Mouse (Mus musculus) cerebellum, adult (tissue): Measurements from ENCODE around the gene Arhgap22.

Experiments
- ATAC-seq: cut with Nextera tagmentation; 2 replicates; pipeline ENCODE4 v1.9.2; 2017; ENCODE audit warnings: mild to moderate bottlenecking, moderate library complexity, mixed read lengths; ENCODE audit not compliant: insufficient number of reproducible peaks, low FRiP score, low TSS enrichment

Gene Arhgap22

DNA sequence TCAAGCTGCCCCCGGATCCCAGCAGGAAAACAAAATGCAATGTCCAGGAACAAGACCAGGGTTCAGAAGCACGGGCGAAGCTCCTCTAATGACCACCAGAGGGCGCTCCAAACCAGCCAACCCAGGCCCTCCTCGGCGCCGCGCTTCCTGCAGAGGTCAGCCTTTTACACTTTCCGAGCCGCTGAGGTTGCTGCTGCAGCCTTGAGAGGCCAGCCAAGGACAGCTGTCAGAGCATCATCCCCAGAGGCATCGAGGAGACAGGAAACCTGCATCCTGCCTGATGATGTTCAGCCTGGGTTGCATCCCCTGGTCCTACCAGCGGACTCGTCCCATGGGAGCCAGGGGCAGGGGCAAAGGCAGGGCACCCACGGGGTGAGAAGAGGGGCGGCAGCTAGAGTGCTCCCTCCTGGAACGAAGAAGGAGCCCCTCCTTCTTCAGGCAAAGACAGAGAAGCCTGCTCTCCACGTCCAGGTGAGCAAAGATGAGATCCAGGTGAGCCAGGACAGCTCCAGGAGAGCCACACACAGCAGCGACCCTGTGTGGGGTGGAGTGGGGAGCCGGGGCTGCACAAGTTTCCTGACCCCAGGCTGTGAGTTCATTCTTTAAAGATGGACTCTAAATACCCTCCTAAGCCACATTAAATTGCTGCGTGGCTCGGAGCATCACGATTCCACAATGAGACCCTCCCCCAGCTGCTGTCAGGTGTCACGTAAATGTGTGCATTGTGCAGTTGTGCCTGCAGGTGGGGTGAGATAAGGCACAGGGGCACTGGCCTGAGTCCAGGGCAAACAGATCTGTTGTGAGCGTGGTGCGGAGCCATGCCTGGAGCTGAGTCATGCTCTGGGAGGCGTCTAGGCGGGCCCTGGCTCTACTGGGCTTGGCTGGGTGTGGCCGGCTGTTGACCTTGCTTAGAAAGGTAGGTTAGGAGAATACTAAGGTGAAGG is at the start of gene Arhgap22:
TSS of gene Arhgap22 (plus strand) at position 204 of the 944 bp plus-strand sequence.
- ATAC-seq: peak; percentile 71

DNA sequence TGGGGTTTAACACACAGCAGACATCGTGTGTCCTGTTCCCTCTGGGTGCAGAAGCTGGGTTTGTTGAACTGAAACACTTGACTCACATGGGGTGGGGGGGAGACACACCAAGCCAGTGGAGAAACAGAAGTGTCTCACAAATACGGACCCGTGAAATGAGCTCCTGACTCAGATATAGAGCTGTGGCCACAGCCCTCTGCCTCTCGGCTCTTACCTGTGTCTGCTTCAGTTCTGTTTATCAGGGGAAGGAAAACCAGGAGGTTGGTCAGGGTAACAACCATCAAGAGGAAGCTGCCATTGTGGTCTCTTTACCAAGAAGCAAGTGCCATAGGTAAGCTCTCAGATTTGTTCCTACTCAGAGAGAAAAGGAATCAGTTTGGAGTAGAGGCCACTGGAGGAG is 45.1 kb upstream of the Arhgap22 start:
- ATAC-seq: no peak

DNA sequence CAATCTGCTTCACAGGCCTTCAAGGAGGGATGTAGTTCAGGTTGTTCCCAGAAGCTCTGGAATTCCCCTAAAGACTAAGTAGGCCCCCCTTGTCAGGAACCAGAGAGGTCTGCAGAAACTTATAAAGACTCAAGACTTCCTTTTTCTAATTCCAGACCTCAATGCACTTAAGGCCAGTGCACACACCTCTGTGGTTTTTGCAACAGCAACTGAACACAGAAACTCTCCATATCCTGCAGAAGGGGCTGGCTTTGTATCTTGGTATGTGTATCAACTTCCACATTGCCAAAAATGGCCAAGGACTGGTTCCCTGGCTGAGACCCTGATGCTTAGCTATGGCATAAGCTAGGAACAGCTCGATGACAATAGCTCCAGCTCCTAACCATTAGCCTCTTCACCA is 41.9 kb upstream of the Arhgap22 start:
- ATAC-seq: no peak

DNA sequence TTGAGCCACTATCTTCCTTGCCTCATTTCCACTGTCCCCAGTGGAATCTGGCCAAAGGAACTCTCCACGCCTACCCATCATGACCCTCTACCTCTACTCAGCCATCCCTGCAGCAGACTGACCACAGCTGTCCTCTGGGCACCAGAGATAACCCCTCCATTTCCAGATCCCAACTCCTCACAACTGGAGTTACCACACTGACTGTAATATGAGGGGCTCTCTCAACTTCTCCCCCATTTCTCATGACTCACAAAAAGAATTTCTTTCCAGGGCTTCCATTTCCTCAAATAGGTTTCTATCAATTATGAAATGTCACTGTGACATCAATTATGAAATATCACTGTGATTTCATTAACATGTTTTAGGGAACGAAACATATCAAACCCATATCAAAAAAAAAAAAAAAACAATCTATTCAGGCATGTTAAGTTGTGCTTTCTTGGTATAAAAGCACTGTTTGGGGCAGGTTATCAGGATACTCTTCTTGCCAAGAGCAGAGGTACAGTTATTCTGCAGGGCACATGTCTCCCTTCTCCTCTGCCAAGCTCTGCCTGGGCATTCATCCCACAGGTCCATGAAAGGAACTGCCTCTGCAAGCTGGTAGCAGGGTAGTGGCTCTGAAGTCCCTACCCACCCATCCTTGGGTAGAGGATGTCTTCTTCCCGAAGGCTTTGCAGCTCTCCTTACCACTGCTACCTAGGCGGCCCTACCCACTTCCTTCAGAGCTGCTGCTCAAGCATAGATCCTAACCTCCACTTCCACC is 38.6 kb upstream of the Arhgap22 start:
- ATAC-seq: no peak; the same call in 1 of the 2 replicates

DNA sequence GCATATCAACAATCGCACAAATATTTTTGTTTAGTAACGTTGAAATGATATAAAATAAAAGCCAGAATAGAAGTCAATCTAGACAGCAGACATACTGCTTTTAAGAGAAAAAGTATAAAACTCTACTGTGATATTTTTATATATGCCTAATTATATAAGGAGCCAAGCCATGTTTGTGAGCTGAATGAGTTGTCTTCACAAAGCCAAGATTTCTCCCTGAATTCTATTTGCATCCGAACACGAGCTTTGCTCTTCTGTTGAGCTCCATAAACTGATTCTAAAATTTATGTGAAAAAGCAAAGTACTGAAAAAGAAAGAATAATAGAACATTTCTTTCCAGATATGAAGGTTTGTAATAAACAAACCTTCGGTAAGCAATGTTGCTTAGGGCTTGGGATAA is 33.7 kb upstream of the Arhgap22 start:
- no peak for ATAC-seq

DNA sequence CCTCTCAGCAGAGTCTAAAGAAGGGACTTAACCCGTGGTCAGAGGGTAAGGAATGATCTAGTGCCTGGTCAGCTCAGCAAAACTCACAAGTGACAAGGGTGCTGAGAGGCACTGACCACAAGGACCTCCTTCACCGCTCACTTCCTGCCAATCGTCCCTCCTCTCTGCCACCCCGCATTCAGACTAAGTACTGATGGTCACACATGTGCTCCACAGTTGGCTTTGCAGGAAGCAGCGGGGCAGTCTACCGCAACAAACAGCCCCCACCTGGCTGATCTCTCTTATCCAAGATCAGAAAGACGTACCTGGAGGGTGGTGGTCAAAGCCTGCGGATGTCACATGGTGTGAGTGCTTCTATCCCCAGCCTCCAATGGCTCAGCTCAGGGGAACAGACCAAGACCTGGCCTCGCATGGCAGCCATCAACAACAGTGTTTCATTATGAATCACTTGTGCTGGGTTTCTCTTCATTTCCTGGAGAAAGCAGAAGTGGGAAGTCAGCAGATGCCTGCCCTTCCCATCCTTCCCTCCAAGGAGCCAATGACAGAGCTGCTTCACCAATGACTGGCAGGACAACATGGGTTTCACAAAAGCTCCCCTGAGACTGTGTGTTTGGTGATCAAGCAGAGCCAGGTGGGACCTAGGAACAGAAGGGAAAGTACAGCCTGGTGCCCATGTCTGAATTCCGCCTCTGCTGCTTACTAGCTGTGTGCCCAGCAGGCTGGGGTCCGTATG is 28.6 kb upstream of the Arhgap22 start, which contains the start of gene Wdfy4:
TSS of gene Wdfy4 (minus strand) at position 441 of the 733 bp plus-strand sequence.
- no peak for ATAC-seq

DNA sequence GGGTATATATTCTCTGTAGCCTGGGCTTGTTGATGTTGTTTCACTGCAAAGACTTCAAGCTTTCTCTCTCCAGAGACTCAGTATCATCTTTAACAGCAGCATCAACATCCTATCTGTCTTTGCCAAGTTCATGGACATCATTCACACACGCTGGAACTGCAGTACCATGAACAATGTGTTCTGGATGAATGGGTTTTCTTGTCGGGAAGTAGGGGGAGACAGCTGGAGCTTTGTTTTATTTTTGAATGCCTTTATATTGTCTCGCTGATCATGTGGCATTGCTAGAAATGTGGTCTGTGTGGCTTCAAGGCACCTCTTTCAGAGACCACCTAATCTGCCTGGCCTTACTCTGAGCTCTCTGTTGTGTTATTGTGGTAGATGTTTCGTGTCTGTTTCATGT is 26.6 kb upstream of the Arhgap22 start:
- no peak for ATAC-seq

DNA sequence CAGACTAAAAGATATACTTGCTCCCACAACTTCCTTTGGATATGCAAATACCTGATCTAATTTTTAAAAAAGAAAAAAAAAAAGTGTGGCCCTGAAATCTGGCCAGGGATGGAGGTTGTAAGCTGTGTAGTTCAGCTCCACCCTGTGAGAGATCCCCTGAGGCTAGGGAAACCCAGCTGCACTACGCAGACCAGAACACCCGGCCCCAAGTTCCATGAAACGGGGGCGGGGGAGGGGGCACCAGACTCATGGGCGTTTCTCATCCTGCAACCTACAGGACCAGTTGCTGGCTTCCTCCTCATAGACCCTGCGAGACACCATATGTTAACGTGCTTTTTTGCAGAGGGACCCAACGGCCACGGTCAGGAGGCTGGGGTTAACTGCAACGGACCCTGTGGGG is 24.6 kb upstream of the Arhgap22 start:
- no peak for ATAC-seq

DNA sequence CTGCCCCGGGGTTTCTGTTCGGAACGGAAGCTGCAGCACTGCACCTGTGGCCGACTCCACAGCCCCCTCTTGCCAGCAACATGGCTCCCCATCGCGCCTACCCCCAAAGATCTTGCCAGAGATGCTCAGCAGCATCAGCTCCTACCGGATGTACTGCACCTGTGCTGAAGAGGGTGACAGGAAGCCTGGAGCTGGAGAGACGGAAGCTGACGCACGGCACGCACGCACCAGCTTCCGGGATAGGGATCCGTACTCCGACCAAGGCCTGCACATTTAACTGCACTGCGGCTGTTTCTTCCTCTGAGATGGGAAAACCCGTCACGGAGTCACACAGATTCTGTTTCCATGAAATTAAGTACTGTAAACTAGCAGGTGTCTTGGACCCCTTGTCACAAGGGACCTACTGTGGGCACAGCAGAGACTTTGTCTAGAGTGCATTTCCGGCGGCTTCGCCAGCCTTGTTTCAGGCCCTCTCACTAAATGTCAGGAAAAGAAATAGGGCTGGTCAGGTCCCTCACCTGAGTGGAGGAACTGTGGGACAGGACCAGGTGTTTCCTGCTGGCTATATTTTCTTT is 23.9 kb upstream of the Arhgap22 start:
- ATAC-seq: no peak; the same call in 1 of the 2 replicates

DNA sequence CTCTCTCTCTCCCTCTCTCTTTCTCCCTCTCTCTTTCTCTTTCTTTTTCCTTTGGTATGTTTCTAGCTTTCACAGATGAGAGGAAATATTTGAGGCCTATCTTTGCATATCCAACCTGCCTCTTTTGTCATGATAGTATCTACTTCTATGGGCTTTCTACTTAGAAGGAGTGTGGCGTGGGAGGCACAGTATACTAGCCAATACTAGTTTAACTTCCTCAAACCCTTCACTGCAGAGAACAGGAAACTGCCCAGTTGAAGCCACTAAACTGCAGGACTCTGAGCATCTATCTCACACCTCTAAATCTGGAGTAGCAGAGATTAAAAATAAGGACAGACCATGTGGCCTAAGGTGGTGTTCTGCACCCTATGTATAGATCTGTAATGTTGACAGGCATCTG is 23.2 kb upstream of the Arhgap22 start:
- no peak for ATAC-seq

DNA sequence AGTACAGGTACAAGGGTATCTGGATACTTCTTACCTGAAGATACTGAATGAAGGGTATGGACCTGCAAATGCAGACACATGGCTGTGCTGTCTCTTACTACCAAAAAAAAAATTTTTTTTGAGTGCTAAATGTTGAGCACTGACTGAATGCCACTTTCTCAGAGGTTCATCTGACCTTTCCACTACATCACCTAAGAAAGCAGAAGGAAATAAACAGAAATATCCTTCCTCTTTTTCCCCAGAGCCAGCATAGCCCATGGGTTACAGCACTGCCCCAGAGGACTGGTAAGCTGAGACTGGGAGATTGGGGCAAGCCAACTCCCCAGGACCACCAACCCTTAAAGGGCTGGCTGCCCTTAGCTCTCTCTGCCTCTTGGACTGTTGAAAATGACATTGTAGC is 20.1 kb upstream of the Arhgap22 start:
- ATAC-seq: no peak

DNA sequence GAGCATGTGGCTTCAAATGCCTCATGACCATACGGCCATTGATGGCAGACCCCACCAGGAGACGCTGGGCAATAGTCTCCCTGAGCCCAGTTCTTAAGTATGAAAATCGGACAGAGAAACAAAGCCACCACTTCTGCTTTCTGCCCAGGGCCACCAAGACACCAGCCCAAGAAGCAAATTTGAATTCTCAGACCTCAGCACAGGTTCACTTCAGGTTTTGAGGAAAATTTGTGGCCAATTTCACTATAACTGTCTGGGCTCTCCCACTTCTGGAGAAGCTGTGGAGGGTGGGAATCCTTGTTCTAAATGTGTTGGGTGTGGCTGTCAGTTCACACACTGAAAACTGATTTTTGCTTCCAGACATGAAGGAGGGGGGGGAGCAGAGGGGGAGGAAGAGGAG is 19.6 kb upstream of the Arhgap22 start:
- ATAC-seq: no peak

DNA sequence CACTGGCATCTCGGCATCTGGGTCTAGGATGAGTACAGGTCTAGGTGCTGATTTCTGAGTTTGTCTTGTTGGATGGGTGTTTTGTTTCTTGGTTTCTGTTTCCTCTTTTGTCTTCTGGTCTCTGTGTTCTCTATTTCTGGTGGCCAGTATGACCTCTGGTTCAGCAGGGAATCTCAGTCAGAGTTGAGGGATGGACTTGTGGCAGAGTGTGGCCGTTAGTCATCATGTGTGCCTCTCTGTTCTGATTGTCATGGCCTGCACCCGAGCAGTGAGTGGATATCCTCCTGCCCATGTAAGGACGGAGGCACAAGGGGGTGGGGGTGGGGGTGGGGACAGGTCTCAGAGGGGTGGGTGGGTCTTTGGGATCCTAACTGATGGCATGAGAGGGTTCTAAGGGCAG is 11.7 kb upstream of the Arhgap22 start:
- ATAC-seq: no peak

DNA sequence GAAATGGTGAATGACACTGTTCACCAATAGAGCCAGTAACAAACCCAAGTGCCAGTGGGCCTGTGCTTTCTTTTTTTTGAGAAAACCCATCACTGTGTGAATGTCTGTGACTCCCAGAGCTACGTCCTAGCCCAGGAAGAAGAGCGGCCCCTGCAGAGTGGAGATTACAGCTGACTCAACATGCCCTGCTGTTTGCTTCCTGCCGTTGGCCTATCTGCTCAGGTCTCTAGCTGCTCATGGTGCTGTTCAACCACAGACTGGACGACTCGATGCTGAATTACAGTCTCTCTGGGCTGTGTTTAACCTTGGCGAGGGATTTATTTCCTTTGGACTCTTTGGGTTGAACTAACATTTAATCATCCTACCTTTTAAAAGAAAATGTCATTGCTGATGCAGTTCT is 10.9 kb upstream of the Arhgap22 start:
- no peak for ATAC-seq

DNA sequence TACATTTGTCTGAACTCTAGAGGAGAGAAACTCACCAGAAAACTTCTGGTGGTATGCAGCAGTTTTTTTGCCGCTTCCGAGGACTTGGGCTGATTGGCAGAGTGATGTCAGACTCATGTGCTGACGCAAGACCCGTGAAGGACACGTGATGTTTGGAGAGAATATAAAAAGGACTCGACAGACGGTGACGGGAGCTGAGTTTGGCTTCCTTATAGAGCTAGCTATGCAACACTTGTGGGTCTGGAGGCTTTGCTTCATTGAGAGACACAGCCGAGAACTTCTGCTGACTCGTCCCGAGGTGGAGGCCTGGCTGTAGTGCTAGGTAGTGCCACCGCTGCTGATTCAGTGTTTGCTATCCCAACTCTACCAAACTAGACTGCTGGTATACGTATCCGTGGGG is 10.0 kb upstream of the Arhgap22 start:
- ATAC-seq: no peak

DNA sequence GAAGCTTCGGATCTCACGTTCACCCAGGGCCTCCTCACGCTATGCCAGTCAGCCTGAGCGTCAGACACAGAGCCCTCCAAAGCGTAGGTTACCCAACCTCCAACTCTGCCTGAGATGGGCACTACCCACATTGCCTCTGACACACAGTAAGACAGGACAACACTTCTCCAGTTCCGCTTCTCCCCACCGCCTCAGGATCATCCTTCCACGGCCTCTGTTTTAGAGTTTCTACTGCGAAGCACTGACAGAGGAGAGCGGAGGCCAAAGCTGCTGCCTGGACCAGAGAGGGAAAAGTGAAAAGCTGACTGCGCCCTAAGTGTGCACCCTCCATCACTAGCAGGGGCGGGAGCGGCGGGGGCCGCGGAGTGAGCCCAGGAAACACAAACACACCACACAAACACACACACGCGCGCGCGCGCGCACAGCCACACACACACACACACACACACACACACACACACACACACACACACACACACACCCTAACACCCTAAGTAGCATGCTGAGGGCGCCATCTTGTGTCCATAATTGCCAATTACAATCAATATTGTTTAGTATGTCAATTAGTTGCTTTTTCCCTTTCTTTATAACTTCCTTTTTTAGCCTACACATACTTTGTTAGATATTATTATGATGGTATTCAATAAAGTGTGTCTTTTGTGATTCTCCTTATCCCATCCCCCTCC is 8.4 kb upstream of the Arhgap22 start:
- ATAC-seq: no peak

DNA sequence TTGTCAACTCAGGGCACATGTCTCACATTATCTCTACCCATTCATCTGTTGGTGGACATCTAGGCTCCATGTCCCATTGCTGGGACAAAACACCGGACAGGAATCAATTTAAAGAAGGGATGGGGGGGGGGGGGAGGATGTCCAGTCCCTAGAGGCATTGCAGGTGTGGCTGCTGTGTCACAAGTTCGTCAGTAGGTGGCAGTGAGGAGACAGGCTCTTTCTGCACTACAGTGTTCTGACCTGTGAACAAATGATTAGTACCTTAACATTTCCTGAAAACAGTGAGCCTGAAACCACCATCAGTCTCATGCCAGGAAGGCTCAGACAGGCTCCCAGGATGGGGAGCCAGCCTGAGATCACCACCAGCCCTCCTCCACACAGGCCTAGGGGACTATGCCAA is 6.8 kb upstream of the Arhgap22 start:
- ATAC-seq: no peak

DNA sequence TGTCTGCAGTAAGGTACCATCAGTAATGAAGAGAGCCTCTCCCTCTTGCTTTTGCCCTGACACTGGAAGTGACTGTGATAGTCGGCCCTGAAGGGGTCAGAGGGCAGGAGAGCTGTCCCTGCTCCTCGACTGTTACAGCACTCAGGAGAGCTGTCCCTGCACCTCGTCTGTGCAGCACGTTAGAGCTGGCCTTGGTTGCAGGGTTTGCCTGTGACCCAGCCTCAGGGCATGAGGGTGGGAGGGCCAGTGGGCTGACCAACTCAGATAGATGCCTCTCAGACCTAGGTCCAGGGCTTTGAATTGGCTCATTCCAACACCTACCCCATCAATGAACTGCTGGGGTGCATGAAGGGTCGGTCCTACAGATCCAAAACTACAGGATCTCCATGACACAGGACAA is 5.5 kb upstream of the Arhgap22 start:
- ATAC-seq: no peak

DNA sequence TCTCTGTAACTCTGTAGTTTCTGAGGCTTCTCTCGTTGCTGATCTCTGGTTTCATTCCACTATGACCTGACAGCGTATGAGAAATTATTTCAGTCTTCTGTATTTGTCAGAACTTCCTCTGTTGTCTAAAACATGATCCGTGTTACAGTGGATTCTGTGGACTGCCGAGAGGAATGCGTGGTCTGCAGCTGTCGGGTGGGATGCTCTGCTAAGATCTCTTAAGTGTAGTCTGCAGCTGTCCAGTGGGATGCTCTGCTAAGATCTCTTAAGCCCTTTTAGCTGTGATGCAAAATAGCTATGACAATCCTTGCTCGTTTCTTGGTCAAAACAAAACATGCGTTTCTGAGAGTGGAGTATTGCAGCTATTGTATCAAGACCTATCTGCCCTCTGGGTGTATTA is 3.0 kb upstream of the Arhgap22 start:
- no peak for ATAC-seq
